Mouse (Mus musculus) heart, postnatal 25 days (tissue): ENCODE results near the gene M6pr. TPM values are rescaled to one million over a fixed set of nuclear protein-coding genes. Genes with fewer than 3 reads are reported as not detected.

Experiments used
- DNase-seq: peaks from one replicate; pipeline ENCODE4 v3.0.0; 2022; ENCODE audit warnings: low spot score
- intact Hi-C: fragments of 180-260 bp; cut with DNase I; formaldehyde crosslinking; loops from one replicate; pipeline ENCODE4 v1.15.1; 2025
- total RNA-seq, 2 experiments: library from RNA; stranded (reverse); gene quantifications; 2 replicates each; pipeline ENCODE4 v1.2.3; 2021

M6pr gene
- 10 to 100 TPM; 36.4 to 41.4 TPM for total RNA-seq

- intact Hi-C loops, result loop anchor here (1.0 to 5.0 kb wide), 3 partner anchors 32 to 746 kb away; partner anchors contain the start of gene Phc1
- peak; percentile 93 for DNase-seq
These were observed at the start of gene M6pr for GRCm38 (mm10) chr6:122308505-122309393. Gene M6pr, plus strand, starts transcription at chr6:122308720.

GRCm38 (mm10) chr6:122262543-122262942 is 46.0 kb upstream of the M6pr start:
- intact Hi-C loops, result no loop called here
- no peak for DNase-seq

GRCm38 (mm10) chr6:122268561-122268960 is 40.0 kb upstream of the M6pr start:
- intact Hi-C loops, result no loop called here
- no peak for DNase-seq

- intact Hi-C loops, result no loop called here
- no peak for DNase-seq
These were observed 39.4 kb upstream of the M6pr start for GRCm38 (mm10) chr6:122269170-122269569.

GRCm38 (mm10) chr6:122270152-122270551 is 38.4 kb upstream of the M6pr start:
- DNase-seq, result no peak
- intact Hi-C loops, result no loop called here

- intact Hi-C loops, result no loop called here
These were observed 34.0 kb upstream of the M6pr start for GRCm38 (mm10) chr6:122274546-122274945.

GRCm38 (mm10) chr6:122276565-122276964 is 32.0 kb upstream of the M6pr start:
- DNase-seq, result no peak
- intact Hi-C loops, result no loop called here

More at GRCm38 (mm10) chr6:122274546-122274945, 34.0 kb upstream of the M6pr start:
- no peak for DNase-seq

GRCm38 (mm10) chr6:122282782-122283181 is 25.7 kb upstream of the M6pr start, which contains the start of gene Klrg1:
Gene Klrg1, minus strand, starts transcription at chr6:122282882.
- no peak for DNase-seq
- intact Hi-C loops, result no loop called here

GRCm38 (mm10) chr6:122283429-122283828 is 25.1 kb upstream of the M6pr start:
- intact Hi-C loops, result no loop called here
- DNase-seq, result no peak

GRCm38 (mm10) chr6:122284304-122284703 is 24.2 kb upstream of the M6pr start:
- no peak for DNase-seq
- intact Hi-C loops, result no loop called here

- intact Hi-C loops, result no loop called here
- no peak for DNase-seq
These were observed 23.7 kb upstream of the M6pr start for GRCm38 (mm10) chr6:122284823-122285222.

- no peak for DNase-seq
- intact Hi-C loops, result no loop called here
These were observed 20.3 kb upstream of the M6pr start for GRCm38 (mm10) chr6:122288263-122288662.

- DNase-seq, result no peak
- intact Hi-C loops, result no loop called here
These were observed 19.2 kb upstream of the M6pr start for GRCm38 (mm10) chr6:122289313-122289712.

GRCm38 (mm10) chr6:122290253-122290652 is 18.3 kb upstream of the M6pr start:
- DNase-seq, result no peak

GRCm38 (mm10) chr6:122291264-122291663 is 17.3 kb upstream of the M6pr start:
- intact Hi-C loops, result no loop called here

More at GRCm38 (mm10) chr6:122290253-122290652, 18.3 kb upstream of the M6pr start:
- intact Hi-C loops, result no loop called here

GRCm38 (mm10) chr6:122291735-122292134 is 16.8 kb upstream of the M6pr start:
- DNase-seq, result no peak
- intact Hi-C loops, result no loop called here

More at GRCm38 (mm10) chr6:122291264-122291663, 17.3 kb upstream of the M6pr start:
- no peak for DNase-seq

- intact Hi-C loops, result no loop called here
- no peak for DNase-seq
These were observed 16.3 kb upstream of the M6pr start for GRCm38 (mm10) chr6:122292184-122292583.

- intact Hi-C loops, result no loop called here
- DNase-seq, result no peak
These were observed 15.4 kb upstream of the M6pr start for GRCm38 (mm10) chr6:122293121-122293520.

GRCm38 (mm10) chr6:122293796-122294195 is 14.7 kb upstream of the M6pr start:
- intact Hi-C loops, result no loop called here
- DNase-seq, result no peak

GRCm38 (mm10) chr6:122294290-122294689 is 14.2 kb upstream of the M6pr start:
- intact Hi-C loops, result no loop called here
- DNase-seq, result no peak

GRCm38 (mm10) chr6:122295242-122295641 is 13.3 kb upstream of the M6pr start:
- intact Hi-C loops, result no loop called here
- no peak for DNase-seq
